ENCODE assay signal across 7 mouse cellular contexts in genomic region chr3:105959999-105960398, GRCm38 (mm10). TPM values are rescaled to one million over a fixed set of nuclear protein-coding genes. Genes with fewer than 3 reads are reported as not detected.
DNase-seq lines count a peak whose midpoint lies in the region; ATAC-seq and TF ChIP-seq lines count a peak whose summit lies in the region.

Gene Atp5f1 (minus strand): TSS chr3:105960099.

- 6% methylated on average over 6 of the region's 6 CpGs for WGBS in forebrain, embryonic 14.5 days
- WGBS in hindbrain, embryonic 11.5 days = 7% methylated on average over 6 of the region's 6 CpGs
- 1% methylated on average over 6 of the region's 6 CpGs for WGBS in liver, embryonic 13.5 days (ENCODE audit: insufficient replicate concordance)
- 6% methylated on average over 6 of the region's 6 CpGs for WGBS in stomach, postnatal 0 days

- no peak for ATAC-seq in G1E (ENCODE audit: extremely low read depth, insufficient number of reproducible peaks, low FRiP score, poor library complexity, severe bottlenecking)
- no peak for ATAC-seq in forebrain, embryonic 14.5 days
- no peak for ATAC-seq in hindbrain, embryonic 11.5 days (ENCODE audit: low FRiP score)
- no peak for ATAC-seq in liver, embryonic 13.5 days (ENCODE audit: low read depth)
- ATAC-seq in stomach, postnatal 0 days (ENCODE audit: low FRiP score, low TSS enrichment) = no peak

- H3K4me1 ChIP-seq in CH12.LX (ENCODE audit: control insufficient read depth in 1 of 2, insufficient read depth in 2 of 2) (peaks cover 2 to 47% of the 10 kb centered on the region in 2 experiments; a peak in 3 of 4 replicates), G1E (ENCODE audit: insufficient read depth, low read depth, low read length) (peaks cover 58% of the 10 kb centered on the region)
- peaks cover 17% of the 10 kb centered on the region for H3K4me1 ChIP-seq in forebrain, embryonic 14.5 days (ENCODE audit: control insufficient read depth, insufficient read depth, low read length)
- 0 out of 2 replicates have a peak, but pooled peaks cover 6% of the 10 kb centered on the region for H3K4me1 ChIP-seq in hindbrain, embryonic 11.5 days (replicated peaks; ENCODE audit: control insufficient read depth, insufficient read depth, low read length)
- H3K4me1 ChIP-seq in liver, embryonic 13.5 days (replicated peaks) = peaks cover 48% of the 10 kb centered on the region
- H3K4me1 ChIP-seq in stomach, postnatal 0 days (replicated peaks; ENCODE audit: control insufficient read depth, insufficient read depth) = peaks cover 7% of the 10 kb centered on the region; the same call in 1 of the 2 replicates

- TF ChIP-seq CTCF in CH12.LX (conservative IDR thresholded peaks at IDR 0.05 in 1 of 2, IDR thresholded peaks at IDR 0.05 in 1 of 2; ENCODE audit: low read depth in 2 of 2, low read length in 2 of 2) = no peak
- TF ChIP-seq CTCF in G1E (IDR thresholded peaks at IDR 0.05; ENCODE audit: low read depth, low read length) = no peak
- TF ChIP-seq CTCF in stomach, postnatal 0 days (IDR thresholded peaks at IDR 0.05; ENCODE audit: low read depth) = no peak

- no peaks in the 10 kb centered on the region for H3K27me3 ChIP-seq in CH12.LX (replicated peaks)
- no peaks in the 10 kb centered on the region for H3K27me3 ChIP-seq in G1E (ENCODE audit: insufficient read depth, low read length)
- no peaks in the 10 kb centered on the region for H3K27me3 ChIP-seq in forebrain, embryonic 14.5 days (replicated peaks; ENCODE audit: control insufficient read depth, insufficient read depth, low read length)
- no peaks in the 10 kb centered on the region for H3K27me3 ChIP-seq in hindbrain, embryonic 11.5 days (ENCODE audit: control insufficient read depth, insufficient read depth, low read length)
- no peaks in the 10 kb centered on the region for H3K27me3 ChIP-seq in liver, embryonic 13.5 days
- no peaks in the 10 kb centered on the region for H3K27me3 ChIP-seq in stomach, postnatal 0 days (ENCODE audit: control insufficient read depth, insufficient read depth, low read length)

- TF ChIP-seq EP300 in CH12.LX (IDR thresholded peaks at IDR 0.05; ENCODE audit: low read length) = no peak
- TF ChIP-seq EP300 in stomach, postnatal 0 days (optimal IDR thresholded peaks at IDR 0.05) = no peak

- TF ChIP-seq POLR2A in CH12.LX (IDR thresholded peaks at IDR 0.05; ENCODE audit: low read depth, low read length) = no peak

- peak within 1 kb of the TSS; percentile 92 for H3K9ac ChIP-seq in CH12.LX (ENCODE audit: insufficient read depth, low read depth)
- H3K9ac ChIP-seq in forebrain, embryonic 14.5 days (ENCODE audit: low read length) = peak within 1 kb of the TSS; percentile 92
- peak within 1 kb of the TSS; percentile 95 for H3K9ac ChIP-seq in hindbrain, embryonic 11.5 days (ENCODE audit: low read depth, low read length)
- H3K9ac ChIP-seq in liver, embryonic 13.5 days = peak within 1 kb of the TSS; percentile 95
- peak within 1 kb of the TSS; percentile 97 for H3K9ac ChIP-seq in stomach, postnatal 0 days (ENCODE audit: low read length)

- H3K9me3 ChIP-seq in CH12.LX (replicated peaks; ENCODE audit: low read length) (no peaks in the 10 kb centered on the region), G1E (replicated peaks) (no peaks in the 10 kb centered on the region)
- H3K9me3 ChIP-seq in forebrain, embryonic 14.5 days (replicated peaks; ENCODE audit: control insufficient read depth, low read length) = no peaks in the 10 kb centered on the region
- no peaks in the 10 kb centered on the region for H3K9me3 ChIP-seq in hindbrain, embryonic 11.5 days (ENCODE audit: control insufficient read depth, low read length)
- no peaks in the 10 kb centered on the region for H3K9me3 ChIP-seq in liver, embryonic 13.5 days (replicated peaks)
- no peaks in the 10 kb centered on the region for H3K9me3 ChIP-seq in stomach, postnatal 0 days (ENCODE audit: control insufficient read depth, low read length)

- H3K79me2 ChIP-seq in CH12.LX (replicated peaks; ENCODE audit: control insufficient read depth, extremely low read depth, insufficient read depth, poor library complexity, severe bottlenecking) = peaks cover 53% of the 10 kb centered on the region

- dilution Hi-C loops in CH12.LX (cut with MboI; ENCODE audit: extremely low pct_ligation_motif_present, extremely low pct_unique_long_range_greater_than_20kb, low sequenced_read_pairs) = no loop called here

- peak within 1 kb of the TSS; percentile 84 to 98 (median 95) for H3K4me3 ChIP-seq in CH12.LX (replicated peaks in 1 of 3; ENCODE audit: low read depth in 2 of 3, low read length in 2 of 3, poor library complexity in 1 of 3)
- H3K4me3 ChIP-seq in G1E (ENCODE audit: low read depth, low read length) = peak within 1 kb of the TSS; percentile 98
- H3K4me3 ChIP-seq in forebrain, embryonic 14.5 days (ENCODE audit: low read depth, low read length) = peak within 1 kb of the TSS; percentile 78
- H3K4me3 ChIP-seq in hindbrain, embryonic 11.5 days (ENCODE audit: low read depth, low read length) = peak within 1 kb of the TSS; percentile 88
- H3K4me3 ChIP-seq in liver, embryonic 13.5 days (replicated peaks) = peak within 1 kb of the TSS; percentile 96
- peak within 1 kb of the TSS; percentile 93 for H3K4me3 ChIP-seq in stomach, postnatal 0 days (ENCODE audit: low read depth, low read length)

- no peak for TF ChIP-seq RAD21 in CH12.LX (IDR thresholded peaks at IDR 0.05; ENCODE audit: low read depth, low read length)

- DNase-seq in CH12.LX (ENCODE audit: extremely low read depth) (no peak), G1E (ENCODE audit: low spot score) (no peak)
- DNase-seq in forebrain, embryonic 14.5 days (ENCODE audit: low spot score) = no peak
- peak; percentile 8 for DNase-seq in hindbrain, embryonic 11.5 days (ENCODE audit: low spot score)
- no peak for DNase-seq in liver, embryonic 13.5 days
- no peak for DNase-seq in stomach, postnatal 0 days (ENCODE audit: low spot score)
- DNase-seq in ovary, postnatal 36 days (ENCODE audit: low spot score) = no peak

- in situ Hi-C loops in CH12.LX (cut with MboI; ENCODE audit: low pct_ligation_motif_present, low pct_unique_long_range_greater_than_20kb, low sequenced_read_pairs) = loop anchor here (5.0 kb wide), 1 partner anchor 58 kb away; no protein-coding TSS in a partner anchor

- H3K36me3 ChIP-seq in CH12.LX (replicated peaks in 1 of 2; ENCODE audit: control insufficient read depth in 1 of 2, insufficient read depth in 1 of 2, low read length in 1 of 2) (peaks cover 36 to 71% of the 10 kb centered on the region in 2 experiments), G1E (replicated peaks) (peaks cover 76% of the 10 kb centered on the region)
- H3K36me3 ChIP-seq in forebrain, embryonic 14.5 days (ENCODE audit: control insufficient read depth, insufficient read depth, low read length) = peaks cover 46% of the 10 kb centered on the region
- 0 out of 2 replicates have a peak, but pooled peaks cover 2% of the 10 kb centered on the region for H3K36me3 ChIP-seq in hindbrain, embryonic 11.5 days (ENCODE audit: control insufficient read depth, insufficient read depth, low read length)
- peaks cover 59% of the 10 kb centered on the region for H3K36me3 ChIP-seq in liver, embryonic 13.5 days
- H3K36me3 ChIP-seq in stomach, postnatal 0 days (ENCODE audit: control insufficient read depth, insufficient read depth, low read length) = peaks cover 9% of the 10 kb centered on the region

- H3K4me2 ChIP-seq in CH12.LX (ENCODE audit: insufficient read depth, low read depth, poor library complexity, severe bottlenecking) = peak within 1 kb of the TSS; percentile 58; the same call in 1 of the 2 replicates
- peak within 1 kb of the TSS; percentile 69 for H3K4me2 ChIP-seq in forebrain, embryonic 14.5 days (ENCODE audit: low read length)
- peak within 1 kb of the TSS; percentile 76 for H3K4me2 ChIP-seq in hindbrain, embryonic 11.5 days (replicated peaks; ENCODE audit: low read depth, low read length)
- peak within 1 kb of the TSS; percentile 95 for H3K4me2 ChIP-seq in liver, embryonic 13.5 days
- H3K4me2 ChIP-seq in stomach, postnatal 0 days (replicated peaks; ENCODE audit: low read depth) = peak within 1 kb of the TSS; percentile 87

- H3K27ac ChIP-seq in CH12.LX (ENCODE audit: insufficient read depth, low read depth) = peak within 1 kb of the TSS; percentile 57; the same call in 1 of the 2 replicates
- peak within 1 kb of the TSS; percentile 75 for H3K27ac ChIP-seq in forebrain, embryonic 14.5 days (ENCODE audit: low read depth, low read length)
- peak within 1 kb of the TSS; percentile 84 for H3K27ac ChIP-seq in hindbrain, embryonic 11.5 days (ENCODE audit: low read depth, low read length)
- H3K27ac ChIP-seq in liver, embryonic 13.5 days = peak within 1 kb of the TSS; percentile 92
- H3K27ac ChIP-seq in stomach, postnatal 0 days (replicated peaks) = peak within 1 kb of the TSS; percentile 95

TF ChIP-seq in CH12.LX, 34 proteins besides CTCF, POLR2A, EP300 and RAD21 (continues in another document):
- TF ChIP-seq BHLHE40 (IDR thresholded peaks at IDR 0.05; ENCODE audit: low read depth, low read length) (no peak), E2F4 (IDR thresholded peaks at IDR 0.05; ENCODE audit: insufficient replicate concordance, low read depth, low read length) (no peak), ZKSCAN1 (IDR thresholded peaks at IDR 0.05; ENCODE audit: borderline replicate concordance, low read depth, low read length) (no peak), SMC3 (IDR thresholded peaks at IDR 0.05; ENCODE audit: low read depth, low read length) (no peak), ZC3H11A (IDR thresholded peaks at IDR 0.05; ENCODE audit: low read depth, low read length) (no peak), GABPA (IDR thresholded peaks at IDR 0.05; ENCODE audit: insufficient replicate concordance, low read depth, low read length) (no peak), JUN (IDR thresholded peaks at IDR 0.05; ENCODE audit: insufficient read depth, low read depth, low read length) (no peak), KAT2A (IDR thresholded peaks at IDR 0.05; ENCODE audit: insufficient replicate concordance, low read length) (no peak), MAZ (IDR thresholded peaks at IDR 0.05; ENCODE audit: low read depth, low read length) (no peak), TBP (conservative IDR thresholded peaks at IDR 0.05; ENCODE audit: low read depth, low read length) (no peak), ZNF384 (IDR thresholded peaks at IDR 0.05; ENCODE audit: low read depth, low read length) (no peak), IRF4 (IDR thresholded peaks at IDR 0.05; ENCODE audit: low read depth, low read length) (no peak), UBTF (IDR thresholded peaks at IDR 0.05; ENCODE audit: low read depth, low read length) (no peak)

RNA-seq across cellular contexts. Expression of gene Atp5f1, which starts in this region (rescaled TPM):
- total RNA-seq in CH12.LX (2012; rRNA removed) (317 and 342 TPM in 2 replicates), CH12.LX (2014; rRNA removed) (676 and 764 TPM in 2 replicates), G1E (2014; fragmentation: Nextera tagmentation) (239 and 247 TPM in 2 replicates), G1E (2017) (853 and 891 TPM in 2 replicates)
- polyA plus RNA-seq in CH12.LX (2012; ENCODE audit: insufficient read length, low read depth) (494 and 505 TPM in 2 replicates), G1E (2012) (110 and 140 TPM in 2 replicates)
- 552 and 581 TPM in 2 replicates for polyA plus RNA-seq in forebrain, embryonic 14.5 days (2014; fragmentation: Nextera tagmentation; extraction: Ambion mirVana)
- polyA plus RNA-seq in hindbrain, embryonic 11.5 days (2014; fragmentation: Nextera tagmentation; extraction: Ambion mirVana) = 556 and 566 TPM in 2 replicates
- polyA plus RNA-seq in liver, embryonic 13.5 days (2015; fragmentation: Nextera tagmentation; extraction: Ambion mirVana) = 392 and 451 TPM in 2 replicates
- polyA plus RNA-seq in stomach, postnatal 0 days (2015; fragmentation: Nextera tagmentation; extraction: Ambion mirVana) = 406 and 414 TPM in 2 replicates
